Mouse (Mus musculus) c-Kit-positive CD71-negative TER-119-negative erythroid progenitor cells, embryonic 14.5 days (primary cell): ENCODE measurements around the gene Zfp128.
"Not testable (repeated sequence)": the region's sequence is repeated elsewhere in the genome, so short reads cannot be mapped to it uniquely, and the experiment has no call there.

ENCODE experiments used
- DNase-seq: peaks from one replicate; pipeline ENCODE4 v3.0.0-alpha.2; 2013; ENCODE audit warnings: low read depth

The Zfp128 gene

DNA sequence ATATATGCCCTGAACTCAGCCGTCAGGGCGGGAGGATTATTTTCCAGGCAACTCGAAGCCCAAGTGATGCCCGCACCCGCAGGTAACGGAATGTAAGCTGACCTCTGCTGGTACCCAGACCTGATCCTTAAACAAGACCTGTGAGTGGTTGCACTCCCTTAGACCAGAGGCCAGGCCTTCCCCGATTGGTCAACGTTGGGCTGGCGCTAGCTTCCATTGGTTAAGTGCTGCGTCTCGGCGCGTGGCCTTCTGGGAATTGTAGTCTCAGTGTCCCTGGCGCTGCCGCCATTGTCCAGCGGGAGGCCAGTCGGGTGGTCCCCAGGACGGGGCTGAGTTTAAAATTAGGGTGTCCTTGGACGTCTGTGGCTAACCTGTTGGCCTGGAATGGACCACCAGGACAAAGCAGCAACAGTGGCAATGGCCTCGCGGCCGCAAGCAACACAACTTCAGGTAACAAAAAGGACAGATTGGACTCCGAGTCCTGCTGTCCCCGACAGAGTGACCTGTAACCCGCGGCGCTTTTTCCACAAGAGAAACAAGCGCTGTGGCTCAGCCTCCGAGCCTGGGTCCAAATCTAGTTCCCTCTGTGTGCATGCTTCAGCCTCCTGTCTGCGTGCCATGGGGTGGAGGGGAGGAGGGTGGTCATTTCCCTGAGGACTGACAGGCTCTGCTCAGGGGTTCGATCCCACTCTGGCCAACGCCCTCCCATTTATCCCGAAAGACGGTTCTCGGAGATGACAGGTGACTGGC lies at the start of gene Zfp128:
Gene Zfp128 (plus strand): TSS at position 267 of the 750 bp plus-strand sequence.
- peak; percentile 92 for DNase-seq

DNA sequence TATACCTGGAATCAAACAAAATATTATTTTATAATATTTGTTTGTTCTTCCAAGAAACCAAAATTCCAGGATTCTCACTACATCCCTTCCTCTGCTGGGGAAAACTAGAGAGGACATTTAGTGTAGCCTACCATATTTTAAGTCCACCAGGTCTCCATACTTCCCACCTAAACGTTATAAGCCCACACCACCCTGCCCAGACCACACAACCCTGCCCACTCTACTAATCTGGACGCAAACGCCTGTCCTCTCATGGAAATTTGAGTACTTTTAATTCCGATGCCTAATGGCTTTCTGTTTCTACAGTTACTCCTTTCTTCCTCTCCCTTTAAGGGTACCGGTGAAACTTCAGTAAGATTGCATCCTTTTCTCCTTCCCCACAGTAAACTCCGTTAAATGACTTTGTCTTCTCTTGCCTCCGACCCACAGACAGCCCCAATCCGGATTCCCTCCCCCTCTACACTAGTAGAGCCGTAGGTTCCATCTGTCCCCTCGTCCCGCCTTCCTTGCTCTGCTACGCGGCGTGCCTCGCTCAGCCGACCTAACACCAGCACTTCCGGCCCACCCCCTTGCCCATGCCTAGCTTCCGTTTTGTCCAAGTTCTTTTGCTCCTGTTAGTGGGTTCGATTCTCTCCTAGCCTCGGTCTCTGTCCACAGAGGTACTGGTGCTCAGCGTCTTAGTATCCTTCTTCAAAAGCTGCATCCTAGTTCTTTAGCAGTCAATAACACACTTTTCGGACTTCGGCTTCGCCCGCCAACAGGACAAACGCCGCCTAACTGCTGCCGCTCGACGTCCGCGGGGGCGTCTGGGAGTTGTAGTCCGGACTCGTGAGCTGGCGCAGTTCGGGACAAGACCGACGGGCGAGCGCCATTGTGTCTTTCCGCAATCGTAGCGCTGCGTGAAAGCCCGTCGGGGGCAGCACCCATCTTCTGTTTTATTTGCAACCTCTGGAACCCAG lies 46.5 kb upstream of the Zfp128 start, which contains the start of gene Zfp110:
Gene Zfp110 (plus strand): TSS at position 600 of the 959 bp plus-strand sequence.
- peak; percentile 72 for DNase-seq

DNA sequence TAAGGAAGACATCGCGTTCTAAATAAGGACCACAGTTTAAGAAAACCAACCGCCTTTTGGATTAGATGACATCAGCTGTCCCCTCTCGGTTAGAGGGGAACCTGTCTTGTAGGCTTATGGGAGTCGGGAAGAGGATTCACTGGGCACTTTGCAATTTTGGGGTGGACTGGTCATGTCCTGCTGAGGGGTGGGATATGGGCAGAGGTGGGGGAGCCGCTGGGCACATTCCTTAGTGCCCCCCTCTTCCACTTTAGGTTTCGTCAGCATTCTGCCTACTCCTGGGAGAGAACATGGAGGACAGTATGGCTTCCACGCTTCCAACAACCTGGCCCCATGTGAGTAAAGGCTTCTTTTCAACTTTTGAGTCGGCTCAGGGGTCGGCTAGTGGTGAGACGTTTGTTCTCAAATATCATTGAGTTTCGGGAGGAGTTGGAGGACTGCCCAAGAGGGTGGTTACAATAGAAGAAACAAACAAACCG lies 45.7 kb upstream of the Zfp128 start:
- DNase-seq = no peak

DNA sequence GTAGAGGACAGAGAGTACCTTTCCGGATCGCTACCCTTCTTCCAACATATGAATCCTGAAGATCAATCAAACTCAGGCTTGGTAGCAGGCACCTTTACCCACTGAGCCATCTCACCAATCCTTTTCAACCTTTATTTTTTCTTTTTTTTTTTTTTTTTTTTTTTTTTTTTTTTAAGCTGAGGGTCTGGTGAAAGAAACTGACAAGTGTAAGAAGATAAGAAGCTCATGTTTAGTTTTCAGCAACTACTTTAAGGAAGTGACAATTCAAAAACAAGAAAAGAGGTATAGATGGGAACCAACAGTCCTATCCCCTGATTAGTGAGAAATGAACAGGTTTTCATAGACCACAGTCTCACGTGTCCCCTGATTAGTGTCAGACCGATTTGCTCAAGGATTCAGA lies 45.2 kb upstream of the Zfp128 start:
- DNase-seq = no peak

DNA sequence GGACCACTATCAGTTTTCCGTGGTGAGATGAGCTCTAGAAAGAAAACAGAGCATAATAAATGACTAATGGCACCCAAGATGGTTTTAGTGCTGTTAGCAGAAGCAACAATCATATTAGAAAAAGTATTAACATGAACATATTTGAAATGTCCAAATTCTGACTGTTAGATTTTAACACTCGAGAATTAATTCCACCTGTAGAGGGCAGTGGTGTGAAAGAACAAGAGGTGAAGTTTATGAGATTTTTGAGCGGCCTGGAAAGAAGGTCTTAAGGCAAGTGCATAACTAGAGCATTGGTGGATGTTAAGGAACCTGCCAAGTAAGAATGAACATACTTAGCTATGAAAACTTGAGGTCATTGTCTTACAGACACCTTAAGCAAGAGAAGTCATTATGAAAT lies 6.7 kb upstream of the Zfp128 start:
- peak; percentile 56 for DNase-seq

DNA sequence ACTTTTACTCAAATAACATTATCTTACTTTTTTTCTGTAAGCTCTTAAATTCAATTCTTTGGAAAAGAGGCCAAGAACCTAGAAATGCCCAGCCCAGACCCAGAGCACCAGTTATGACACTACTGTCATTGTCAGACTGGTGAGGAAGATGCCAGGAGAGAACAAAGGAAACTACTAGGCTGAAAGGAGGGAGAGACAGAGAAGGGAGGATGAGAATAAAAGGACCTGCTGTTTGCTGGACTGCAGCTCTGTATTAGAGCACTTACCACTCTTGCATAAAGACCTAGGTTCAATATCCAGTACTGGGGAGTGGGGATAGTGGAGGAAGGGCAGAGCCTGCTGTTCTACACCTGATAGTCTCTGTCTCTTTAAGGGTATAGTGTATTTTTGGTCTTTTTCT lies 941 bp upstream of the Zfp128 start:
- DNase-seq = no peak

DNA sequence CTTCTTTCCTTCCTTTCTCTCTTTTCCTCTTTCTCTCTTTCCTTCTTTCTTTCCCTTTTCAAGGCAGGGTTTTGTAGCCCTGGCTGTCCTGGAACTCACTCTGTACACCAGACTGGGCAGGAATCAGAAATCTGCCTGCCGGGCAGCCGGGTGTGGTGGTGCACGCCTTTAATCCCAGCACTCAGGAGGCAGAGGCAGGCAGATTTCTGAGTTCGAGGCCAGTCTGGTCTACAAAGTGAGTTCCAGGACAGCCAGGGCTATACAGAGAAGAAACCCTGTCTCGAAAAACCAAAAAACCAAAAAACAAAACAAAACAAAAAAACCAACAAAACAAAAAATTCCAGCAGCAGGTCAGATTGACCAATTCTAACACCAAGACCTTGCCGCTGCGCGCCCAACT lies 480 bp upstream of the Zfp128 start:
- not testable (repeated sequence) for DNase-seq

DNA sequence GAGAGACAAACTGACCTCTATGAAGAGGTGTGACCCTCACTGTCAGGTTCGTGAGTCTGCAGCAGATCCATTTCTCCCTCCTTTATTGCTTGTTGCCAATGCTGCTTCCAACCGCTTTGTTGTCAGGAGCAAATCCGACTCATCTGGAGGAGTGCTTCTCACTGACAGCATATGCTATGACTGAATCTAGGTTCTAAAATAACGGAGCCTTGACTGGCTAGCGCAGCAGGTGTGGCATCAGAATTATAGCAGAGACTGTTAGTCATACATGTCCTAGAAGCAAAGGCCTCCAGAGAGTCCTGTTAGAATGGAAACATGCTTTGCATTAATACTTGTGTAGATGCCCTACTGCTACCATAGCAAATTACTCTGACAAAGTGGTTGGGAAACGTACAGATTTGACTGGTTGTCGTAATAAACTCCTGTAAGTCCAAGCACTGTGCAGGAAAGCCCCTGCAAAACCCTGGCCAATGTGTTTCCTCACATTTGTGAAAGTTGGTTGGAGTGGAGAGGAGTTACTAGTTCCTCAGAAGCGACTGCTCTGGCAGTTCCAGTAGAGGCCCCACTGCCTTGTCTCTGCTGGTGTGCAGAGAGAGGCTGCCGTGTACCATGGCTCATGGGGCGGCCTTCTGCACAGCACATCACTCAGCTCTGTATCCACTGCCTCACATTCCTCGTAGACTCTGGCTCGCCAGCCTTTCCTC lies 5.7 kb downstream of the Zfp128 start:
- DNase-seq = no peak

DNA sequence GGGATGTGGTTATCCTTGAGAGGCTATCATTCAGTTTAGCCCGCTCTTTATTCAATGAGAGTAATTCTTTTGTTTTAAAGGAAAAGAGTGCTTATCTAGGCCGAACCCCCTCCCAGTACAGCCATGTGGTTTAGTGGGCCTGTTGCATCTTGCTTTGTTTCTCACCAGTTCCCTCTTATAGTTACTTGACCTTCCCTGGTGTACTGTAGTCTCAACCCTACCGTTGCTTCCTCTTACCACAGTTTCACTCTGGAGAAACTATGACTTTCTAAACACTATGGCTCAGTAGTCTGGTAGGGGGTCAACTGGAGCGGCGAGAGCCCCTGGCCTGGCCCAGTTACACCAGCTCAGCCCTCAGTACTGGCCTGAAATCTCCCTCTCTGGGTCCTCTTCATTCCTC lies 6.6 kb downstream of the Zfp128 start:
- no peak for DNase-seq

DNA sequence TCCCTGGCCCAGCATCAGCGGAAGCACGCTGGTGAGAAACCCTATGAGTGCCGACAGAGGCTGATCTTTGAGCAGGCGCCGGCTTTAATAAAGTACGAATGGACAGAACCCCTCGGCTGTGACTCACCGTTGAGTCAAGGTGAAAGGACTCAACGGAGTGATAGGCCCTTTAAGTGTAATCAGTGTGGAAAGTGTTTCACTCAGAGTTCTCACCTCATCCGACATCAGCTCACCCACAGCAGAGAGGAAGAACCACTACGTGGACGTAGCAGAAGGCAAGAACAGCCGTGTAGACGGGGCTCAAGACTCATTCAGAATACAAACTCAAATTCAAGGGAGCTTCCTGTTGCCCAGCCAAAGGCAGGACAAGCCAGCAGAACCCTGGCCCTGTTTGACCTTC lies 10.0 kb downstream of the Zfp128 start:
- no peak for DNase-seq

DNA sequence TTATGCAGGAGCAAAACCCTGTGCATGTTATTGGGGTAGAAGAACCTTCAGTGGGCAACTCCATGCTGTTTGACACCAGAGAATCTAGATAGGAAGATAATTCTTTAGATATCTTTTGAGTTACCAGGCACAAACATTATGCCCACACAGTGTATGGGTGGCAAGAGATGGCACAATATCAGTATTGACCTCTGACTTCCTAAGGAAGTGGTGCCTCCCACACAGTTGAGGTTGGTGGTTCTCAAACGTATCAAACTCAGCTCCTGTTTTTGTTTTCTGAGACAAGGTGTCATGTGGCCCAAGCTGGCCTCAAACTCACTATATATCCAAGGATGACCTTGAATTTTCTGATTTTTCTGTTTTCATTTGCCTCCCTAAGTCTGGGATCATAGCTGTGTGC lies 10.4 kb downstream of the Zfp128 start:
- no peak for DNase-seq

DNA sequence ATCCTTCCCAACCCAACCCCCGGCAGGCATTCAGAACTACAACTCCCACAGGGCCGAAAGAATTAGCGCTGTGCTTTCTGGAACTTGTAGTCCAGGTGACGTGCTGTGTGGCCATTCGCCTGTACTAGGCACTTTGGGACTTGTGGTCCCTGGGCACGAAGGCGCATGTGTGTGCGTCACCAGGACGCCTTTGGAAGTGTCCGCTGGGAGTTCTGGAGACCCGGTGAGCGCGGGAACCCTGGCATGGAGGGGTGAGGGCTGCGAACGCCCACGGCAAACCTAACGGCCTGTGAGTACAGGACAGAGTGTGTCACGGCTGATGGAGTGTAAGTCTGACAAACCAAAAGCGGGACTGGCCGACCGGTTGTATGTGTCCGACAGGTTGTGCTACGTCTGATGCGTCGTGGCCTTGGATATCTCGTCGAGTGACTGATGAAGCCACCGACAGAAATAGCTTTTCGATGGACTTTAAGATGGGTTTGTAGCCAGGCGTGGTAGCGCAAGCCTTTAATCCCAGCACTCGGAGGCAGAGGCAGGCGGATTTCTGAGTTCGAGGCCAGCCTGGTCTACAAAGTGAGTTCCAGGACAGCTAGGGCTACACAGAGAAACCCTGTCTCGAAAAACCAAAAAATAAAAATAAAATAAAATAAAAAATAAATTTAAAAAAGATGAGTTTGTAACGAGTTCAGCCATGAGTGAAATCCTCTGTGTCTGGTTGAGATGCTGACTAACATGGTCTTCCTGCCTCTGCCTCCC lies 16.9 kb downstream of the Zfp128 start, which contains the start of gene Zscan22:
Gene Zscan22 (plus strand): TSS at position 161 of the 756 bp plus-strand sequence.
- DNase-seq = peak; percentile 79

DNA sequence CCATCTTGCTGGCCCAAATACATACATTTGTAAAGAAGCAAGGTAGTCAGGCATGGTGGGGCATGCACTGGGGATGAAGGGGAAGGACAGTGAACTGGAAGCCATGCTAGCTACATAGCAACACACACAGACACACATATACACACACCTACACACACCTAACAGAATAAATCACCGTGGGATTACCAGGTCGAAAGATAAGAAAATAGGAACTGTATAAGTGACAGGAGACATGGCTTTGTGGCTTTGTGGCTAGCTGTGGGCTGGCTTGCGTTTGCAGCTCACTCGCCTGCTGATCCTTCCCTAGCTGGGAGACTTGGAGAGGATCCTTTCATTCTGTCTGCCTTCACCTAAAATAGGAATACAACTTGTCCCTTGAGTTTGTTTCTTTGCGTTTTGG lies 20.5 kb downstream of the Zfp128 start:
- DNase-seq = no peak

DNA sequence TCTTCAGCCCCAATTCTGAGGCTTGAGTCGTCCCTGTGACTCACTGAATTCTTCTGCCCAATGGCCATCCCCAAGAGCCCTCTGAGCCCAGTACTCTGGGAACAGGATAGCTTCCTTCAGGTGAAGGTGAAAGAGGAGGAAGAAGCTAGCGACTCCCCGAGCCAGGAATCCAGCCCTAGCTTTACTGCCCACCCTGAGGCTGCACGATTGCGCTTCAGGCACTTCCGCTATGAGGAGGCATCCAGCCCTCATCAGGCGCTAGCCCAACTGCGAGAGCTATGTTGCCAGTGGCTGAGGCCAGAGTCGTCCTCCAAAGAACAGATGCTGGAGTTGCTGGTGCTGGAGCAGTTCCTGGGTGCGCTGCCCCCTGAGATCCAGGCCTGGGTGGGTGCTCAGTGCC lies 22.6 kb downstream of the Zfp128 start:
- DNase-seq = no peak

DNA sequence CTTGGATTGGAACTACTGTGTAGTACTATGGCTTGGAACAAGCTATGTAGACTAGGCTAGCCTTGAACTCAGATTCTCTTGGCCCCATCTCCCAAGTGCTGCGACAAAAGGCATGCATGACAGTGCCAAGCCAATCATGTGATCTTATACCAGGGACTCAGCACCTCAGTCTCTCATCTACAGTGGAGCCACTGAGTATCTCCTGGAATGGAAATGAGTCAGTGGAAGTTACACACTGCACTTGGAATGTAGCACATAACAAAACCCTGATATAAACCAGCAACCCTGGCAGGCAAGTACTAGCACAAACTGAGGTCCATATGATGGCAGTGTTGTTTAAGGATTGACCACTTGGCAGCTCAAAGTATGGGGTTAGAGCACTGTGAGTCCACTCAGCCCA lies 24.2 kb downstream of the Zfp128 start:
- DNase-seq = no peak

DNA sequence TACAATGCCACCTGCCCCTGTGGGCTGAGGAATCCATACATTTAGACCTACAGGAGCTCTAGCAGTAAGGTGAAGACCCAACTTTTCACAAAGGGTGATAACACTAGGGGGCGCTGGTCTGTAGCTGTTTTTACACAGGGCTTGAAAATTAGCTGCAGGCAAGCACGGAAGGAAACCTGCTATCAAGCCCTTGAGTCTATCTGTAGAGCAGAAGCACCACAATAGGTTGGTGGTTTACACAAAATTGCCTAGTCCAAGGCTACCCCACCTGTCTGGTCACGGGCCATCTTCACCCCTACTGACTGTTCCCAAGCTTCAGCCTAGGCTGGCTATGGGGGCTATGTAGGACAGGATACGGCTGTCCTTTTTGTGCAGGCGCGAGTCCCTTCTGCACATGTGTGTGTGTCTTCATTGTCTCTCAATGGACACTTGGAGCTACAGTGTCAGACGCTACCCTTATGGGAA lies 28.6 kb downstream of the Zfp128 start:
- DNase-seq = peak; percentile 92

DNA sequence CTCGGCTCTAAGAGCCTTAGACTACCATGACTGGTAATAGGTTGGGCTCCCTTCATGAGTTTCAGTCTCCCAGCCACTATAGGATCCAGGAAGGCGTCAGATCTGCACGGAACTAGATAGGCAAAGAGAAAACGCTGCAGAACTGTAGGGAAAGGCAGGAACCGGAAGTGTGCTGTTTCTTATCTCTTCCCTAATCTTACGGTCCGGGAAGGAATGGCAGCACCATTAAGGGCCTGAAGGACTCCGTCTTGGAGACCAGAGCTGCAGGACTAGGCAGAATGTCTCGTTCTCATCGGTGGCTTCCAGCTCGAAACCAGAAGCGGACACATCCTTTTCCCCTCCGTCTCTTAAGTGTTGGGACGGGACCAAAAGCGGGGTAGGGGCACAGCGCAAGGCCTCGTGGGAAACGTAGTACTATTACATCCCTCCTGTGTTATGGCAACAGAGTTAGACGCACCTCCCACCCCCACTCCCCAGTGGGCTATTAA lies 29.2 kb downstream of the Zfp128 start:
- DNase-seq = peak; percentile 54

DNA sequence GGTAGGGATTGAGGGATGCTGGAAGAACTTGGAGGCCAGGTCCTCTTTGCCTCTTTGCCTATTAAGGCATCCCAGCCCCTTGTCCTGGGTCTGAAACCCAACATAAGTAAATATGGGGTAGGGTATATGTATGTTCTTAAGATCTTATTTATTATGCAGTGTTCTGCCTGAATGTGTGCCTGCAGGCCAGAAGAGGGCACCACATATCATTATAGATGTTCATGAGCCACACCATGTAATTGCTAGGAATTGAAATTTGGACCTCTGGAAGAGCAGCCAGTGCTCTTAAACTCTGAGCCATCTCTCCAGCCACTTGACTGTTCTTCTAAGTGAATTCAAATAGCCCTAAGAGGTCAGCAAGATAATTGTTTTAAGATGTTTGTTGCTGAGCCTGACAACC lies 32.6 kb downstream of the Zfp128 start:
- no peak for DNase-seq

DNA sequence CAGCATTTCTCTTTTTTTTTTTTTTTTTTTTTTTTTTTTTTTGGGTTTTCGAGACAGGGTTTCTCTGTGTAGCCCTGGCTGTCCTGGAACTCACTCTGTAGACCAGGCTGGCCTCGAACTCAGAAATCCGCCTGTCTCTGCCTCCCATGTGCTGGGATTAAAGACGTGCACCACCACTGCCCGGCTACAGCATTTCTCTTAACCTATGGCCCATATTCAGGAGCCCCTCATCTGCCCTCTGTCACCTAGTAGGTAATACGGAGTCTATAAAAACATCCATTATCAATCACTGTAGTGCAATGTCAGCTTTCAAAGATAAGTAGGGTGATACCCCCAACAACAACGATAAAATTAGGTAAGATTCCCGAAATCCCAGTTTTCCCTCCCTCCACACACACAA lies 39.5 kb downstream of the Zfp128 start:
- DNase-seq = not testable (repeated sequence)

DNA sequence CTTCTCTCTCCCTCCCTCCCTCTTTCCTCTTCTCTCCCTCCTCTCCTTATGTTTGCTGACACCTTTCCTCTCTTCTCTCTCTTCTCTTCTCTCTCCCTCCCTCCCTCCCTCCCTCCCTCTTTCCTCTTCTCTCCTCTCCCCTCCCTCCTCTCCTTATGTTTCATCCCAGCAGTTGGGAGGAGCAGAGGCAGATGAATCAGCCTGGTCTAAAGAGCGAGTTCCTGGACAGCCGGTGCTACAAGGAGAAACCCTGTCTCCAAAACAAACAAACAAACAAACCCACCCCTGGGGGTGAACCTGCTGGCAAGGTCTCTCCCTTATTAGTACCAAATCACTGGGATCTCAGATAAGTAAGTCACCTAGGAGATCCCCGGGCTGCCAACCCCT lies 40.3 kb downstream of the Zfp128 start:
- DNase-seq = no peak
